8 mouse cellular contexts compared by ENCODE assay signal in genomic region chr4:130784755-130785154, GRCm38 (mm10). TPM values are rescaled to one million over a fixed set of nuclear protein-coding genes. Genes with fewer than 3 reads are reported as not detected.
A peak's percentile ranks its signal among the peaks of the same experiment; 100 is the strongest.
DNase-seq lines count a peak whose midpoint lies in the region; ATAC-seq and TF ChIP-seq lines count a peak whose summit lies in the region.

No protein-coding gene starts in this region.

- H3K4me3 ChIP-seq in left cerebral cortex, adult 2 months: no peak overlapping the region
- no peak overlapping the region for H3K4me3 ChIP-seq in G1E (ENCODE audit: low read depth, low read length)
- H3K4me3 ChIP-seq in embryonic facial prominence, embryonic 10.5 days: no peak overlapping the region
- H3K4me3 ChIP-seq in lung, postnatal 0 days (ENCODE audit: low read depth, low read length): no peak overlapping the region

- no peak overlapping the region for H3K4me2 ChIP-seq in lung, postnatal 0 days (replicated peaks; ENCODE audit: low read depth, low read length)

- peaks cover 14% of the 10 kb centered on the region for H3K27me3 ChIP-seq in G1E (ENCODE audit: insufficient read depth, low read length)
- no peaks in the 10 kb centered on the region for H3K27me3 ChIP-seq in embryonic facial prominence, embryonic 10.5 days (replicated peaks; ENCODE audit: low read depth, poor library complexity, severe bottlenecking)
- H3K27me3 ChIP-seq in lung, postnatal 0 days (replicated peaks; ENCODE audit: insufficient read depth, low read length): no peaks in the 10 kb centered on the region

- peaks cover 19% of the 10 kb centered on the region for H3K4me1 ChIP-seq in G1E (ENCODE audit: insufficient read depth, low read depth, low read length)
- peaks cover 14% of the 10 kb centered on the region for H3K4me1 ChIP-seq in embryonic facial prominence, embryonic 10.5 days
- no peaks in the 10 kb centered on the region for H3K4me1 ChIP-seq in lung, postnatal 0 days (ENCODE audit: insufficient read depth, low read depth, low read length)

- no peak overlapping the region for H3K27ac ChIP-seq in left cerebral cortex, adult 2 months
- peak overlapping the region; percentile 54 for H3K27ac ChIP-seq in embryonic facial prominence, embryonic 10.5 days (replicated peaks)
- no peak overlapping the region for H3K27ac ChIP-seq in lung, postnatal 0 days (ENCODE audit: low read length)

- peak; percentile 56 for DNase-seq in cerebellum, adult 8-10 months
- no peak for DNase-seq in cerebellum, adult 9-10 months
- DNase-seq in left cerebral cortex, adult 2 months (ENCODE audit: extremely low spot score in 1 of 2, low spot score in 2 of 2): peak; percentile 48 to 69
- DNase-seq in left cerebral cortex, adult 11 months (ENCODE audit: low spot score): no peak
- DNase-seq in G1E (ENCODE audit: low spot score): peak; percentile 36
- peak; percentile 67 for DNase-seq in embryonic facial prominence, embryonic 10.5 days (ENCODE audit: low spot score)
- DNase-seq in lung, postnatal 0 days (ENCODE audit: low spot score): peak; percentile 69
- peak; percentile 83 for DNase-seq in testis, postnatal 10 days (ENCODE audit: low spot score)

- H3K9me3 ChIP-seq in G1E (replicated peaks): no peaks in the 10 kb centered on the region
- no peaks in the 10 kb centered on the region for H3K9me3 ChIP-seq in embryonic facial prominence, embryonic 10.5 days
- H3K9me3 ChIP-seq in lung, postnatal 0 days (ENCODE audit: low read length): no peaks in the 10 kb centered on the region

- 28% methylated on average over 4 of the region's 4 CpGs for WGBS in embryonic facial prominence, embryonic 10.5 days
- 17% methylated on average over 4 of the region's 4 CpGs for WGBS in lung, postnatal 0 days

- TF ChIP-seq CTCF in left cerebral cortex, adult 2 months (IDR thresholded peaks at IDR 0.05): peak; percentile 64
- TF ChIP-seq CTCF in G1E (IDR thresholded peaks at IDR 0.05; ENCODE audit: low read depth, low read length): no peak
- peak; percentile 77 for TF ChIP-seq CTCF in lung, postnatal 0 days (IDR thresholded peaks at IDR 0.05)

- no peak for ATAC-seq in G1E (ENCODE audit: extremely low read depth, insufficient number of reproducible peaks, low FRiP score, poor library complexity, severe bottlenecking)
- no peak; the same call in 1 of the 2 replicates for ATAC-seq in lung, postnatal 0 days

- intact Hi-C loops in left cerebral cortex, adult 2 months (cut with DNase I): no loop called here

- TF ChIP-seq EP300 in lung, postnatal 0 days (IDR thresholded peaks at IDR 0.05): no peak

- H3K36me3 ChIP-seq in G1E (replicated peaks): peaks cover 39% of the 10 kb centered on the region
- peaks cover 28% of the 10 kb centered on the region for H3K36me3 ChIP-seq in embryonic facial prominence, embryonic 10.5 days (replicated peaks)
- 0 out of 2 replicates have a peak, but pooled peaks cover 6% of the 10 kb centered on the region for H3K36me3 ChIP-seq in lung, postnatal 0 days (ENCODE audit: insufficient read depth, low read length)

- no peak overlapping the region for H3K9ac ChIP-seq in lung, postnatal 0 days (replicated peaks; ENCODE audit: low read depth)

RNA-seq across cellular contexts. Expression of gene Sdc3, which starts 7.6 kb away (rescaled TPM):
- 100 to 1,000 TPM; 136 to 167 TPM for total RNA-seq in left cerebral cortex, adult 2 months (2021)
- total RNA-seq in G1E (2014; fragmentation: Nextera tagmentation): 0.29 and 15.7 TPM in 2 replicates
- total RNA-seq in G1E (2017): 0.05 and 0.06 TPM in 2 replicates
- polyA plus RNA-seq in G1E (2012): 0.01 TPM in 1 of 2 replicates, not detected in the other
- polyA plus RNA-seq in embryonic facial prominence, embryonic 10.5 days (2016; fragmentation: Nextera tagmentation; extraction: Ambion mirVana): 31.9 and 32.8 TPM in 2 replicates
- 10.4 and 10.5 TPM in 2 replicates for polyA plus RNA-seq in lung, postnatal 0 days (2015; fragmentation: Nextera tagmentation; extraction: Ambion mirVana)

Comparison
In these comparisons a context has a peak if more than half of its experiments do, and no peak if none do; other contexts are left out.
1. DNase-seq: peak in cerebellum, adult 8-10 months (single experiment), left cerebral cortex, adult 2 months (2 of 2), G1E (single experiment), embryonic facial prominence, embryonic 10.5 days (single experiment), lung, postnatal 0 days (single experiment) and testis, postnatal 10 days (single experiment); none in cerebellum, adult 9-10 months (single experiment) and left cerebral cortex, adult 11 months (single experiment).
2. RNA of gene Sdc3, which starts 7.6 kb away (polyA plus RNA-seq): 31.9 to 32.8 TPM in embryonic facial prominence, embryonic 10.5 days and 10.4 to 10.5 TPM in lung, postnatal 0 days; 0.01 TPM in G1E; every median in the first group is over 10 times any median in the second.